Mouse (Mus musculus) CH12.LX (cell line): ENCODE results near the gene Tbc1d7. TPM values are rescaled to one million over a fixed set of nuclear protein-coding genes. Genes with fewer than 3 reads are reported as not detected.

Source experiments
- DNase-seq: peaks from one replicate; pipeline ENCODE4 v3.0.0-alpha.2; 2013; ENCODE audit errors: extremely low read depth
- H3K27ac ChIP-seq: 2 replicates; pipeline ENCODE4 v1.5.1; 2012; ENCODE audit warnings: low read depth, mild to moderate bottlenecking, control low read depth, moderate library complexity; ENCODE audit not compliant: insufficient read depth
- H3K27me3 ChIP-seq: replicated peaks from 2 replicates; pipeline ENCODE3; 2012; ENCODE audit warnings: inconsistent platforms
- H3K36me3 ChIP-seq, 2 experiments: replicated peaks in 1 of 2; 2 replicates each; pipeline versions ENCODE3 to v1.6.1; 2012; ENCODE audit warnings: inconsistent platforms in 1 of 2, low read length in 1 of 2, mild to moderate bottlenecking in 1 of 2, mixed read lengths in 1 of 2, moderate library complexity in 1 of 2; ENCODE audit not compliant: control insufficient read depth in 1 of 2, insufficient read depth in 1 of 2
- H3K4me1 ChIP-seq, 2 experiments: 2 replicates each; pipeline ENCODE4 v1.6.1; 2012; ENCODE audit warnings: inconsistent platforms in 1 of 2, moderate library complexity in 1 of 2; ENCODE audit not compliant: insufficient read depth in 2 of 2, control insufficient read depth in 1 of 2
- H3K4me2 ChIP-seq: 2 replicates; pipeline ENCODE4 v1.6.1; 2012; ENCODE audit warnings: low read depth, mild to moderate bottlenecking, control low read depth; ENCODE audit not compliant: poor library complexity, insufficient read depth, severe bottlenecking
- H3K4me3 ChIP-seq, 3 experiments: fragments of 150-350 bp in 1 of 3; sonication (generic) in 1 of 3; replicated peaks in 1 of 3; 2 replicates each; pipeline versions ENCODE3 to v1.5.1; 2011 to 2012; ENCODE audit warnings: low read depth in 2 of 3, low read length in 2 of 3, mild to moderate bottlenecking in 2 of 3, moderate library complexity in 2 of 3, control low read depth in 1 of 3, improper control_type of control experiment in 1 of 3, inconsistent platforms in 1 of 3, mixed read lengths in 1 of 3; ENCODE audit not compliant: poor library complexity in 1 of 3
- H3K79me2 ChIP-seq: replicated peaks from 2 replicates; pipeline ENCODE4 v1.6.1; 2012; ENCODE audit warnings: mild to moderate bottlenecking, moderate library complexity; ENCODE audit not compliant: control insufficient read depth, poor library complexity, insufficient read depth, severe bottlenecking; ENCODE audit errors: extremely low read depth
- H3K9ac ChIP-seq: 2 replicates; pipeline ENCODE4 v1.6.1; 2012; ENCODE audit warnings: low read depth, mild to moderate bottlenecking, control low read depth, moderate library complexity; ENCODE audit not compliant: insufficient read depth
- H3K9me3 ChIP-seq: replicated peaks from 2 replicates; pipeline ENCODE3; 2012; ENCODE audit warnings: low read length, inconsistent platforms, mixed read lengths
- BHLHE40 ChIP-seq: IDR thresholded peaks from 2 replicates; pipeline ENCODE4 v1.6.1; 2011; ENCODE audit warnings: mild to moderate bottlenecking, low read depth, low read length, improper control_type of control experiment
- CHD1 ChIP-seq: IDR thresholded peaks from 2 replicates; pipeline ENCODE4 v1.6.1; 2012; ENCODE audit warnings: low read depth, low read length, improper control_type of control experiment, inconsistent platforms
- CTCF ChIP-seq, 2 experiments: IDR thresholded peaks in 1 of 2; conservative IDR thresholded peaks in 1 of 2; 2 replicates each; pipeline ENCODE4 v1.5.1; 2011 to 2012; ENCODE audit warnings: low read depth in 2 of 2, low read length in 2 of 2, improper control_type of control experiment in 1 of 2, inconsistent platforms in 1 of 2, mild to moderate bottlenecking in 1 of 2, moderate library complexity in 1 of 2
- EP300 ChIP-seq: IDR thresholded peaks from 2 replicates; pipeline ENCODE4 v1.6.1; 2011; ENCODE audit warnings: low read length, improper control_type of control experiment
- GABPA ChIP-seq: IDR thresholded peaks from 2 replicates; pipeline ENCODE4 v1.6.1; 2012; ENCODE audit warnings: low read depth, low read length, improper control_type of control experiment, inconsistent platforms; ENCODE audit not compliant: insufficient replicate concordance
- HCFC1 ChIP-seq: IDR thresholded peaks from 2 replicates; pipeline ENCODE4 v1.6.1; 2012; ENCODE audit warnings: low read depth, mild to moderate bottlenecking, inconsistent platforms, low read length, improper control_type of control experiment
- IRF4 ChIP-seq: IDR thresholded peaks from 2 replicates; pipeline ENCODE4 v1.6.1; 2014; ENCODE audit warnings: low read depth, mild to moderate bottlenecking, inconsistent platforms, low read length, improper control_type of control experiment
- JUN ChIP-seq: IDR thresholded peaks from 2 replicates; pipeline ENCODE4 v1.6.1; 2011; ENCODE audit warnings: low read depth, mild to moderate bottlenecking, low read length, improper control_type of control experiment, moderate library complexity; ENCODE audit not compliant: insufficient read depth
- JUND ChIP-seq: conservative IDR thresholded peaks from 2 replicates; pipeline ENCODE4 v1.6.1; 2011; ENCODE audit warnings: low read depth, low read length, improper control_type of control experiment
- KAT2A ChIP-seq: IDR thresholded peaks from 2 replicates; pipeline ENCODE4 v1.6.1; 2012; ENCODE audit warnings: low read length, improper control_type of control experiment, inconsistent platforms; ENCODE audit not compliant: insufficient replicate concordance
- MAZ ChIP-seq: IDR thresholded peaks from 2 replicates; pipeline ENCODE4 v1.6.1; 2012; ENCODE audit warnings: low read depth, mild to moderate bottlenecking, inconsistent platforms, low read length, improper control_type of control experiment, moderate library complexity
- MXI1 ChIP-seq: IDR thresholded peaks from 2 replicates; pipeline ENCODE4 v1.6.1; 2011; ENCODE audit warnings: mild to moderate bottlenecking, low read depth, low read length, improper control_type of control experiment
- MYC ChIP-seq: IDR thresholded peaks from 2 replicates; pipeline ENCODE4 v1.6.1; 2011; ENCODE audit warnings: low read depth, mild to moderate bottlenecking, improper control_type of control experiment, low read length
- NRF1 ChIP-seq: IDR thresholded peaks from 2 replicates; pipeline ENCODE4 v1.6.1; 2014; ENCODE audit warnings: low read depth, mild to moderate bottlenecking, inconsistent platforms, low read length, improper control_type of control experiment, moderate library complexity
- PAX5 ChIP-seq: IDR thresholded peaks from 2 replicates; pipeline ENCODE4 v1.6.1; 2012; ENCODE audit warnings: low read length, inconsistent platforms, mixed read lengths
- POLR2A ChIP-seq: IDR thresholded peaks from 2 replicates; pipeline ENCODE4 v1.6.1; 2011; ENCODE audit warnings: low read depth, mild to moderate bottlenecking, improper control_type of control experiment, low read length
- POLR2AphosphoS2 ChIP-seq: IDR thresholded peaks from 2 replicates; pipeline ENCODE4 v1.6.1; 2011; ENCODE audit warnings: low read depth, low read length, improper control_type of control experiment
- RAD21 ChIP-seq: IDR thresholded peaks from 2 replicates; pipeline ENCODE4 v1.6.1; 2011; ENCODE audit warnings: low read depth, mild to moderate bottlenecking, low read length, improper control_type of control experiment, moderate library complexity
- RCOR1 ChIP-seq: conservative IDR thresholded peaks from 2 replicates; pipeline ENCODE4 v1.6.1; 2012; ENCODE audit warnings: low read depth, mild to moderate bottlenecking, inconsistent platforms, low read length, improper control_type of control experiment
- SIN3A ChIP-seq: IDR thresholded peaks from 2 replicates; pipeline ENCODE4 v1.6.1; 2012; ENCODE audit warnings: low read length, improper control_type of control experiment, inconsistent platforms
- SMC3 ChIP-seq: IDR thresholded peaks from 2 replicates; pipeline ENCODE4 v1.6.1; 2011; ENCODE audit warnings: low read depth, low read length, improper control_type of control experiment
- TBP ChIP-seq: conservative IDR thresholded peaks from 2 replicates; pipeline ENCODE4 v1.6.1; 2011; ENCODE audit warnings: low read depth, low read length, improper control_type of control experiment
- TCF12 ChIP-seq: IDR thresholded peaks from 2 replicates; pipeline ENCODE4 v1.6.1; 2014; ENCODE audit warnings: low read depth, mild to moderate bottlenecking, inconsistent platforms, low read length, improper control_type of control experiment
- USF1 ChIP-seq: IDR thresholded peaks from 2 replicates; pipeline ENCODE4 v1.6.1; 2014; ENCODE audit warnings: low read depth, mild to moderate bottlenecking, inconsistent platforms, low read length, improper control_type of control experiment
- USF2 ChIP-seq: conservative IDR thresholded peaks from 2 replicates; pipeline ENCODE4 v1.6.1; 2011; ENCODE audit warnings: low read depth, low read length, improper control_type of control experiment
- ZC3H11A ChIP-seq: IDR thresholded peaks from 2 replicates; pipeline ENCODE4 v1.6.1; 2012; ENCODE audit warnings: low read depth, mild to moderate bottlenecking, inconsistent platforms, low read length, improper control_type of control experiment
- ZNF384 ChIP-seq: IDR thresholded peaks from 2 replicates; pipeline ENCODE4 v1.6.1; 2012; ENCODE audit warnings: low read depth, low read length, improper control_type of control experiment, inconsistent platforms
- dilution Hi-C: fragments of 300-500 bp; cut with MboI; formaldehyde crosslinking; loops from 2 replicates; pipeline ENCODE4 v1.14.3; 2020; ENCODE audit warnings: low sequenced_read_pairs; ENCODE audit not compliant: extremely low pct_unique_long_range_greater_than_20kb, extremely low pct_ligation_motif_present
- in situ Hi-C: fragments of 300-500 bp; cut with MboI; formaldehyde crosslinking; loops from 3 replicates; pipeline ENCODE4 v1.14.3; 2019; ENCODE audit warnings: low sequenced_read_pairs, low pct_ligation_motif_present, low pct_unique_long_range_greater_than_20kb, mixed read lengths
- polyA plus RNA-seq: library from polyadenylated mRNA; unstranded; fragments of >175 nt; gene quantifications from 2 replicates; pipeline ENCODE4 v1.2.1, GENCODE M21; 2012; ENCODE audit warnings: low read depth; ENCODE audit not compliant: insufficient read length
- total RNA-seq, 2 experiments: library from RNA; depleted of rRNA; stranded (reverse); fragments of 300-350 nt in 1 of 2; fragments of >200 nt in 1 of 2; gene quantifications; 2 replicates each; pipeline ENCODE4 v1.2.3; 2012 to 2014

Tbc1d7 gene
- total and polyA plus RNA-seq, 3 experiments = 19.5 to 37.3 (median 20.2) TPM

- Histone ChIP-seq H3K27me3 (peaks cover 9% of the 10 kb centered on the region), H3K9ac (no peak overlapping the region), H3K27ac (no peak overlapping the region), H3K4me3 (no peak overlapping the region), H3K79me2 (no peaks in the 10 kb centered on the region), H3K36me3 (no peaks in the 10 kb centered on the region), H3K9me3 (no peaks in the 10 kb centered on the region), H3K4me1 (peaks cover 10 to 41% of the 10 kb centered on the region in 2 experiments; a peak in 3 of 4 replicates)
- dilution Hi-C loops (no loop called here), in situ Hi-C loops (no loop called here)
- TF ChIP-seq JUND (no peak), MYC (no peak), RCOR1 (no peak), ZNF384 (no peak), IRF4 (no peak), CHD1 (no peak), MXI1 (no peak), USF2 (no peak), SMC3 (no peak), SIN3A (no peak), CTCF (conservative IDR thresholded peaks at IDR 0.05 in 1 of 2, IDR thresholded peaks at IDR 0.05 in 1 of 2; ENCODE audit: low read depth in 2 of 2, low read length in 2 of 2) (no peak), GABPA (no peak), POLR2AphosphoS2 (no peak), KAT2A (no peak), RAD21 (no peak), ZC3H11A (no peak), EP300 (no peak)
- TF ChIP-seq, all 38 proteins: peak for 0
- H3K4me2 ChIP-seq = no peak overlapping the region
- no peak for DNase-seq
These were observed 41.0 kb upstream of the Tbc1d7 start for GRCm38 (mm10) chr13:43212338-43212737.

GRCm38 (mm10) chr13:43210956-43211355 lies 39.7 kb upstream of the Tbc1d7 start:
- in situ Hi-C loops = no loop called here
- no peaks in the 10 kb centered on the region for H3K9me3 ChIP-seq
- no peaks in the 10 kb centered on the region for H3K36me3 ChIP-seq
- DNase-seq = no peak
- peaks cover 9% of the 10 kb centered on the region for H3K27me3 ChIP-seq
- dilution Hi-C loops = no loop called here
- H3K4me3 ChIP-seq = no peak overlapping the region
- peaks cover 10 to 48% of the 10 kb centered on the region in 2 experiments; a peak in 3 of 4 replicates for H3K4me1 ChIP-seq
- no peak overlapping the region for H3K27ac ChIP-seq
- H3K79me2 ChIP-seq = no peaks in the 10 kb centered on the region
- H3K4me2 ChIP-seq = no peak overlapping the region
- TF ChIP-seq MAZ (no peak), TBP (no peak), POLR2A (no peak), BHLHE40 (no peak), PAX5 (no peak), HCFC1 (no peak), POLR2AphosphoS2 (no peak), CHD1 (no peak), SMC3 (no peak), TCF12 (no peak), JUN (no peak), MXI1 (no peak), SIN3A (no peak), USF2 (no peak), RAD21 (no peak), USF1 (no peak), RCOR1 (no peak), NRF1 (no peak)
- no peak overlapping the region for H3K9ac ChIP-seq
